Mouse (Mus musculus) ES-Bruce4 (cell line): ENCODE data around the gene Lix1l. TPM values are rescaled to one million over a fixed set of nuclear protein-coding genes. Genes with fewer than 3 reads are reported as not detected.
A peak's percentile ranks its signal among the peaks of the same experiment; 100 is the strongest.

Experiments
- H3K27ac ChIP-seq: 2 replicates; pipeline ENCODE4 v1.5.1; 2012; ENCODE audit warnings: low read length, inconsistent platforms; ENCODE audit not compliant: insufficient read depth
- H3K27me3 ChIP-seq: 2 replicates; pipeline ENCODE4 v1.6.1; 2012; ENCODE audit warnings: mild to moderate bottlenecking, low read length, inconsistent platforms; ENCODE audit not compliant: control insufficient read depth, poor library complexity, insufficient read depth, severe bottlenecking
- H3K36me3 ChIP-seq: 2 replicates; pipeline ENCODE4 v1.6.1; 2012; ENCODE audit warnings: inconsistent platforms, mild to moderate bottlenecking, low read length, moderate library complexity; ENCODE audit not compliant: control insufficient read depth, poor library complexity, insufficient read depth, severe bottlenecking
- H3K4me1 ChIP-seq: one replicate; pipeline ENCODE4 v1.8.1; 2011; ENCODE audit warnings: low read length; ENCODE audit not compliant: control insufficient read depth, insufficient read depth
- H3K4me3 ChIP-seq: 2 replicates; pipeline ENCODE4 v1.5.1; 2011; ENCODE audit warnings: low read depth, mild to moderate bottlenecking, low read length
- H3K9ac ChIP-seq: 2 replicates; pipeline ENCODE4 v1.6.1; 2012; ENCODE audit warnings: low read depth, mild to moderate bottlenecking, inconsistent platforms; ENCODE audit not compliant: poor library complexity, severe bottlenecking
- H3K9me3 ChIP-seq: replicated peaks from 2 replicates; pipeline ENCODE4 v1.6.1; 2012; ENCODE audit warnings: mild to moderate bottlenecking, low read length, inconsistent platforms; ENCODE audit not compliant: control insufficient read depth, poor library complexity, insufficient read depth, severe bottlenecking
- CTCF ChIP-seq: IDR thresholded peaks from one replicate; pipeline ENCODE4 v1.8.1; 2011; ENCODE audit warnings: low read depth, low read length
- EP300 ChIP-seq: IDR thresholded peaks from 2 replicates; pipeline ENCODE4 v1.6.1; 2011; ENCODE audit warnings: low read depth, low read length; ENCODE audit not compliant: insufficient read depth
- POLR2A ChIP-seq: IDR thresholded peaks from one replicate; pipeline ENCODE4 v1.8.1; 2011; ENCODE audit warnings: low read length; ENCODE audit not compliant: insufficient read depth
- polyA plus RNA-seq: library from polyadenylated mRNA; stranded (reverse); fragments of >200 nt; gene quantifications from 2 replicates; pipeline ENCODE4 v1.2.4, GENCODE M21; 2011; ENCODE audit warnings: low read depth; ENCODE audit not compliant: missing spikeins, insufficient read depth, insufficient read length

Gene Lix1l
- polyA plus RNA-seq, 1 experiment: 3.1 TPM

DNA sequence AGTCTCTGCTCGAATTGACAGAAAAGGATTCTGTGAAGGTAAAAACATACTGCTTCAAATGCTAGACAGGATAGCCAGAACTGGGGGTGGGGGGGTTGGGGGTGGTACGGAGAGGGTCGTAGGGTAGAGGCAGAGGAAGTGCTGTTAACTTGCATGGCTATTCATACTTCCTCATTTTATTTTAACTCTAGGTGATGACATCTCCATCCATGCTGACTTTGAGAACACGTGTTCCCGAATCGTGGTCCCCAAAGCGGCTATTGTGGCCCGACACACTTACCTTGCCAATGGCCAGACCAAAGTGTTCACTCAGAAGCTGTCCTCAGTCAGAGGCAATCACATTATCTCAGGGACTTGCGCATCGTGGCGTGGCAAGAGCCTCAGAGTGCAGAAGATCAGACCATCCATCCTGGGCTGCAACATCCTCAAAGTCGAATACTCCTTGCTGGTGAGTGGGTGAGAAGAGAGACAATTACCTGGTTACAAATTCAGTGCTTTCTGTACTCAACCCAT, 41.5 kb upstream of the Lix1l start:
- Histone ChIP-seq H3K27me3 (no peaks in the 10 kb centered on the region), H3K4me1 (no peaks in the 10 kb centered on the region), H3K9me3 (no peaks in the 10 kb centered on the region), H3K36me3 (peaks cover 32% of the 10 kb centered on the region), H3K4me3 (peak overlapping the region; percentile 99), H3K9ac (peak overlapping the region; percentile 93), H3K27ac (peak overlapping the region; percentile 74)
- TF ChIP-seq CTCF (no peak), POLR2A (peak; percentile 18), EP300 (no peak)

DNA sequence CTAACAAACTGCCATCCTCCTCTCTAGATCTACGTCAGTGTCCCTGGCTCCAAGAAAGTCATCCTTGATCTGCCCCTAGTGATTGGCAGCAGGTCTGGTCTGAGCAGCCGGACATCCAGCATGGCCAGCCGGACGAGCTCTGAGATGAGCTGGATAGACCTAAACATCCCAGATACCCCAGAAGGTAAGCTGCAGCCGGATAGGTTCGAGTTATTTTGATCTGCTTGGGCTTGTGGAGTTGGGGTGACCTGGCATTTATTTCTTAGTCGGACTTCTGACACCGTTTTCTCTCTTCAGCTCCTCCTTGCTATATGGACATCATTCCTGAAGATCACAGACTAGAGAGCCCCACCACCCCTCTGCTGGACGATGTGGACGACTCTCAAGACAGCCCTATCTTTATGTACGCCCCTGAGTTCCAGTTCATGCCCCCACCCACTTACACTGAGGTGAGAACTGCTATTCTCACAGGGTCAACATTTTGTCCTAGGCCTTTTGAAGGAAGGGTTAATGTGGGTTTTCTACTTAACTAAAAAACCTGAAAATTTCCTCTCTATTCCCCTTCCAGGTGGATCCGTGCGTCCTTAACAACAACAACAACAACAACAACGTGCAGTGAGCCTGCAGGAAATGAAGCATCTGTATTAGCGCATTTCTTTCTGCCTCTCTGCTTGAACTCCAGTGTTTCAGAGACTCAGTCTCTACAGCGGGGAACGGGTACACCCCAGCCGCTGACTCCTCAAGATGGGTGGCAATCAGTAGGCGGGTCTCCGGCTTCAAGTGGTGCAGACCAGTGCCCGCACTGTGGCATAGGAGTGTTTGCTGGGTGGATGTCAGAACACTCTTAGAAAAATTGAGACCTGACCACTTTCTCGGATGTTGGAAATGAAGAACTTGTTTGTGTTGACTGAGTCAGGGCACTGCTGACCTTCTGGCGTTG, 40.8 kb upstream of the Lix1l start:
- peaks cover 32% of the 10 kb centered on the region for H3K36me3 ChIP-seq
- H3K9me3 ChIP-seq: no peaks in the 10 kb centered on the region
- H3K9ac ChIP-seq: peak overlapping the region; percentile 93
- H3K4me1 ChIP-seq: no peaks in the 10 kb centered on the region
- no peaks in the 10 kb centered on the region for H3K27me3 ChIP-seq
- TF ChIP-seq EP300 (no peak), CTCF (no peak), POLR2A (no peak)
- H3K4me3 ChIP-seq: peak overlapping the region; percentile 99
- H3K27ac ChIP-seq: peak overlapping the region; percentile 74

DNA sequence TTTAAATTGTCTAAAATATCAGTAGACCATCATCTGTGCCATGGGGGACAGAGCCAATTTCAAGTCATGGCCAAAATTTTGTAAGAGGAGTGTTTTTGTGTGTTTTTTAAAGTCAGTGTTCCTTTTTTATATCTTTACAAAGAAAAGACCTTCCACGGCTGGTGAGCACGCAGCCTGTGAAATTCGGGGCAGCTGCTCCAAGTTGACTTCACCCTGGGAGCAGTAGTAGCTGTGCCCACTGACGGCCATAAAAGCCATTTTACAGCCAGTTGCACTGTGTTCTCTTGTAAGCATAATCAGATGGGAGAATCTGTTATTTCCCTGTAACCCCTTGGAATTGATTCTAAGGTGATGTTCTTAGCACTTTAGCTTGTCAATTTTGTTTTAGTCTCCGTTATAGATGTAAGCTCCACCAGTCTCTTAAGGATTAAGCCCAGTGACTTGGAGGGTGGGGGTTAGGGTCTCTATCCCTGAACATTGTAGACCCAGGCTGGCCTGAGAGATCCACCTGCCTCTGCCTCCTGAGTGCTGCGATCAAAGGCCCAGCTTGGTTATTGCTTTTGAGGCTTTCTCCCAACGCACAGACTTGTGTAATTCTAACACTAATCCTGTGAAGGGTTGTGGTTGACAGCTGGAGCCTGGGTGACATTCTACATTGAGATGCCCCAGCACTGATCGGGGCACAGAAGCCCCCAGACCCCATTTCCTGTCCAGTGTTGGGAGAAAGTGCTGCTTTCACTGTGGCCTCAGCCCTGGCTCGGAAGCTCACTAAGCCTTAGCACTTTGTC, 39.9 kb upstream of the Lix1l start:
- Histone ChIP-seq H3K36me3 (peaks cover 32% of the 10 kb centered on the region), H3K9me3 (no peaks in the 10 kb centered on the region), H3K4me1 (no peaks in the 10 kb centered on the region), H3K4me3 (peak overlapping the region; percentile 99), H3K27me3 (no peaks in the 10 kb centered on the region), H3K27ac (peak overlapping the region; percentile 74), H3K9ac (peak overlapping the region; percentile 93)
- TF ChIP-seq CTCF (no peak), POLR2A (no peak), EP300 (no peak)

DNA sequence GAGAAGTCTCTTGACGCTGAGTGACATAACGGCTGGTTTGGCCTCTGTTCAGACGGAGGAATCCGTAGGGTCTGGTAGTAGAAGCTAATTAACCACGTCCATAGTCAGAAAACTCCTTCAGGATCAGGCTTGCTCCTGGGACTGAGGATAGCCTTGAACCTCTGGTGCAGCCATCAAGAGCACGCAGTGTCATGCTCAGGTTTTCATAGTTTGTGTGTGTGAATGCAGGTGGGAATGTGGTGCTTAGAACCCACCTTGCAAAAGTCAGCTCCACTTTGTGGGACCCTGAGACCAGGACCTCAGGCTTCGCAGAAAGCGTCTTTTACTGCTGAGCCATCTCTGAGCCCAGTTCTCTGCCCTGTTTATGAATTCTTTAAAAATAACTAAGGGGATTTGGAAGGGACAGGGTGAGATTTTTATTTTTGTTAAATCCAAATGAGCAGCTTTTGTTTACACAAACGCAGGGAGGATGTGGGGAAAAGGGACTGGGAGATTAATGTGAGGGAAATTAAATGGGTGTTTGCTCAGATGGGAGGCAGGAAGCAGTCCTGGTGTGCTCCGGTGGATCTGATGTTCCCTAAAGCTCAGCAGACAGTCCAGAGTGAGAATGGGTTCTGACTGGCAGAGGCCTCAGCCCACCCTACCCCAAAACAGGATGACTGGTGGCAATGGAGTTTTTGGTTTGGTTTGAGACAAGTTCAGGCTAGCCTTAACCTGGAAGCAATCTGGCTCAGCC, 38.8 kb upstream of the Lix1l start:
- Histone ChIP-seq H3K27me3 (no peaks in the 10 kb centered on the region), H3K4me1 (no peaks in the 10 kb centered on the region), H3K4me3 (peak overlapping the region; percentile 12; the same call in 1 of the 2 replicates), H3K27ac (peak overlapping the region; percentile 49), H3K9ac (no peak overlapping the region), H3K36me3 (peaks cover 32% of the 10 kb centered on the region), H3K9me3 (no peaks in the 10 kb centered on the region)
- TF ChIP-seq POLR2A (peak; percentile 96), CTCF (no peak), EP300 (no peak)

DNA sequence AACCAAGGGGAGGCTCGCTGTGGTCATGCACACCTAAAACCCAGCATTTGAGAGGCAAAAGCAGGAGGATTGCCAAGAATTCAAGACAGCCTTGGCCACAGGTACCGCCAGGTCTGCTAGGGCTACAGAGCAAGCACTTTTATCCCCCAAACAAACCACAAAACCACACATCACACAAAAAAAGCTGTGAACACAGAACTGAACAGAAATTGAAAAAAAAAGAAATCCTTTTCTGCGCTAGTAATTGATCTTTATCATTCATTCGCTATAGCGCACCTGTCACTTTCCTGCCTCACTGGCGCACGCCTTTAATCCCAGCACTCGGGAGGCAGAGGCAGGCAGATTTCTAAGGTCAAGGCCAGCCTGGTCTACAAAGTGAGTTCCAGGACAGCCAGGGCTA, 37.7 kb upstream of the Lix1l start:
- Histone ChIP-seq H3K9me3 (no peaks in the 10 kb centered on the region), H3K9ac (no peak overlapping the region; the same call in 1 of the 2 replicates), H3K36me3 (peaks cover 30% of the 10 kb centered on the region), H3K27ac (peak overlapping the region; percentile 72), H3K4me1 (no peaks in the 10 kb centered on the region), H3K27me3 (no peaks in the 10 kb centered on the region), H3K4me3 (no peak overlapping the region)
- TF ChIP-seq EP300 (no peak), POLR2A (no peak), CTCF (no peak)
